Comparison of ENCODE assay signal across 17 mouse cellular contexts in genomic region chr8:120739526-120739925, GRCm38 (mm10). TPM values are rescaled to one million over a fixed set of nuclear protein-coding genes. Genes with fewer than 3 reads are reported as not detected.
DNase-seq lines count a peak whose midpoint lies in the region; ATAC-seq and TF ChIP-seq lines count a peak whose summit lies in the region.
"Had no signal": no experiment of that assay in that cellular context is flagged by ENCODE, and none has a peak within 500 bp of the region (broad histone marks: within the 10 kb centered on the region; RNA-seq: fewer than 3 reads in every experiment).

No protein-coding gene starts in this region.

- no peak for ATAC-seq in heart, embryonic 11.5 days (replicated peaks; ENCODE audit: insufficient number of reproducible peaks, low FRiP score, low TSS enrichment)
- ATAC-seq in kidney, embryonic 16.5 days (ENCODE audit: low FRiP score, low TSS enrichment) = no peak
- ATAC-seq in forebrain, embryonic 11.5 days (replicated peaks; ENCODE audit: low FRiP score) = no peak
- ATAC-seq: forebrain, embryonic 14.5 days had no signal

- 77% methylated on average over 15 of the region's 15 CpGs for WGBS in heart, embryonic 11.5 days (ENCODE audit: insufficient replicate concordance)
- WGBS in kidney, embryonic 16.5 days = 74% methylated on average over 15 of the region's 15 CpGs
- WGBS in thymus, adult 2 months = 97% methylated on average over 15 of the region's 15 CpGs
- WGBS in forebrain, embryonic 11.5 days = 94% methylated on average over 15 of the region's 15 CpGs

- H3K4me3 ChIP-seq in heart, embryonic 11.5 days (ENCODE audit: low read depth, low read length) = no peak overlapping the region
- H3K4me3 ChIP-seq in kidney, embryonic 16.5 days (ENCODE audit: low read length) = no peak overlapping the region
- H3K4me3 ChIP-seq in thymus, adult 2 months (ENCODE audit: control insufficient read depth, insufficient read depth, low read length) = peak overlapping the region; percentile 16
- H3K4me3 ChIP-seq in forebrain, embryonic 11.5 days (ENCODE audit: low read depth, low read length) = no peak overlapping the region
- H3K4me3 ChIP-seq: hindbrain, embryonic 10.5 days; limb, embryonic 13.5 days; neural tube, embryonic 13.5 days had no signal

- H3K4me2 ChIP-seq in heart, embryonic 11.5 days = no peak overlapping the region
- H3K4me2 ChIP-seq in kidney, embryonic 16.5 days (replicated peaks; ENCODE audit: low read depth, low read length) = no peak overlapping the region
- H3K4me2 ChIP-seq in forebrain, embryonic 11.5 days (ENCODE audit: low read depth, low read length, severe bottlenecking) = no peak overlapping the region
- H3K4me2 ChIP-seq: limb, embryonic 13.5 days; neural tube, embryonic 13.5 days had no signal

- H3K27ac ChIP-seq in heart, embryonic 11.5 days (ENCODE audit: low read depth, low read length) = no peak overlapping the region
- no peak overlapping the region for H3K27ac ChIP-seq in kidney, embryonic 16.5 days (ENCODE audit: low read length)
- peak overlapping the region; percentile 45; the same call in 1 of the 2 replicates for H3K27ac ChIP-seq in thymus, adult 2 months (ENCODE audit: control insufficient read depth, insufficient read depth, low read length)
- H3K27ac ChIP-seq in forebrain, embryonic 11.5 days (ENCODE audit: low read depth, low read length) = no peak overlapping the region
- H3K27ac ChIP-seq: hindbrain, embryonic 10.5 days; limb, embryonic 13.5 days; neural tube, embryonic 13.5 days had no signal

- TF ChIP-seq CTCF in thymus, adult 2 months (IDR thresholded peaks at IDR 0.05; ENCODE audit: borderline replicate concordance, control insufficient read depth, extremely low read depth, insufficient read depth, low read length, poor library complexity) = no peak

- H3K27me3 ChIP-seq in heart, embryonic 11.5 days (ENCODE audit: control insufficient read depth, insufficient read depth, low read length) = peaks cover 37% of the 10 kb centered on the region
- H3K27me3 ChIP-seq in kidney, embryonic 16.5 days (ENCODE audit: insufficient read depth, low read length) = peaks cover 32% of the 10 kb centered on the region
- no peaks in the 10 kb centered on the region for H3K27me3 ChIP-seq in thymus, adult 2 months (ENCODE audit: control insufficient read depth, insufficient read depth, low read length)
- H3K27me3 ChIP-seq in forebrain, embryonic 11.5 days (ENCODE audit: control insufficient read depth, insufficient read depth, low read length) = peaks cover 16% of the 10 kb centered on the region

- DNase-seq in heart, adult 18-20 months = peak; percentile 37 to 61
- DNase-seq in kidney, postnatal 25 days = peak; percentile 44 to 66
- DNase-seq in thymus, adult 2 months = no peak
- DNase-seq in thymus, adult 18-20 months = no peak
- no peak for DNase-seq in c-Kit-positive CD71-positive TER-119-positive erythroid progenitor cells, embryonic 14.5 days (ENCODE audit: low spot score)
- no peak for DNase-seq in forebrain, embryonic 11.5 days (ENCODE audit: low spot score)
- DNase-seq: B cell, adult 2 months; cerebellum, postnatal 36 days; kidney, adult 9 months; retina, postnatal 1 day; thymus, postnatal 25 days had no signal

- peaks cover 9% of the 10 kb centered on the region for H3K4me1 ChIP-seq in heart, embryonic 11.5 days (ENCODE audit: control insufficient read depth, insufficient read depth, low read length)
- peaks cover 26% of the 10 kb centered on the region for H3K4me1 ChIP-seq in kidney, embryonic 16.5 days (ENCODE audit: insufficient read depth, low read length)
- H3K4me1 ChIP-seq in thymus, adult 2 months (replicated peaks; ENCODE audit: control insufficient read depth, insufficient read depth, low read length) = peaks cover 14% of the 10 kb centered on the region
- peaks cover 5% of the 10 kb centered on the region; the same call in 1 of the 2 replicates for H3K4me1 ChIP-seq in forebrain, embryonic 11.5 days (replicated peaks; ENCODE audit: control insufficient read depth, insufficient read depth, low read length)

- no peaks in the 10 kb centered on the region for H3K9me3 ChIP-seq in heart, embryonic 11.5 days (replicated peaks; ENCODE audit: control insufficient read depth, low read length)
- no peaks in the 10 kb centered on the region for H3K9me3 ChIP-seq in kidney, embryonic 16.5 days (ENCODE audit: low read length)
- no peaks in the 10 kb centered on the region for H3K9me3 ChIP-seq in forebrain, embryonic 11.5 days (ENCODE audit: control insufficient read depth, low read length)
- H3K9me3 ChIP-seq: hindbrain, embryonic 10.5 days; limb, embryonic 13.5 days; neural tube, embryonic 13.5 days had no signal

- H3K36me3 ChIP-seq in heart, embryonic 11.5 days (ENCODE audit: control insufficient read depth, insufficient read depth, low read length) = no peaks in the 10 kb centered on the region
- no peaks in the 10 kb centered on the region; the same call in 1 of the 2 replicates for H3K36me3 ChIP-seq in kidney, embryonic 16.5 days (ENCODE audit: insufficient read depth, low read length)
- H3K36me3 ChIP-seq in thymus, adult 2 months (ENCODE audit: control insufficient read depth, insufficient read depth, low read length) = no peaks in the 10 kb centered on the region
- no peaks in the 10 kb centered on the region for H3K36me3 ChIP-seq in forebrain, embryonic 11.5 days (ENCODE audit: control insufficient read depth, insufficient read depth, low read length)
- H3K36me3 ChIP-seq: limb, embryonic 13.5 days; neural tube, embryonic 13.5 days had no signal

- H3K9ac ChIP-seq in heart, embryonic 11.5 days (ENCODE audit: low read depth, low read length) = no peak overlapping the region
- no peak overlapping the region for H3K9ac ChIP-seq in kidney, embryonic 16.5 days (replicated peaks; ENCODE audit: low read length)
- H3K9ac ChIP-seq in forebrain, embryonic 11.5 days (ENCODE audit: low read length) = no peak overlapping the region
- H3K9ac ChIP-seq: limb, embryonic 13.5 days; neural tube, embryonic 13.5 days had no signal

- TF ChIP-seq POLR2A in thymus, adult 2 months (IDR thresholded peaks at IDR 0.05; ENCODE audit: control insufficient read depth, extremely low read depth, insufficient read depth, low read length, poor library complexity) = no peak

RNA-seq across cellular contexts. Expression of gene Irf8, which starts 3.4 kb away (rescaled TPM):
- 1 to 10 TPM; 4.8 to 6.9 TPM for total RNA-seq in heart, adult 18-20 months (2021)
- polyA plus RNA-seq in heart, embryonic 11.5 days (2014; fragmentation: Nextera tagmentation; extraction: Ambion mirVana) = 3.2 and 3.9 TPM in 2 replicates
- 10.0 and 10.9 TPM in 2 replicates for polyA plus RNA-seq in kidney, embryonic 16.5 days (2015; fragmentation: Nextera tagmentation; extraction: Ambion mirVana)
- 105 and 109 TPM in 2 replicates for polyA plus RNA-seq in thymus, adult 2 months (2012; rRNA removed)
- 2.7 and 3.7 TPM in 2 replicates for polyA plus RNA-seq in forebrain, embryonic 11.5 days (2014; fragmentation: Nextera tagmentation; extraction: Ambion mirVana)

Comparison
In these comparisons a context has a peak if more than half of its experiments do, and no peak if none do; other contexts are left out.
1. DNase-seq: peak in heart, adult 18-20 months (2 of 2) and kidney, postnatal 25 days (2 of 2); none in thymus, adult 2 months (single experiment), thymus, adult 18-20 months (0 of 2), c-Kit-positive CD71-positive TER-119-positive erythroid progenitor cells, embryonic 14.5 days (single experiment) and forebrain, embryonic 11.5 days (single experiment).